Mouse (Mus musculus): ENCODE results near the gene Hist1h2aa.
A peak's percentile ranks its signal among the peaks of the same experiment; 100 is the strongest.

Hist1h2aa gene

DNA sequence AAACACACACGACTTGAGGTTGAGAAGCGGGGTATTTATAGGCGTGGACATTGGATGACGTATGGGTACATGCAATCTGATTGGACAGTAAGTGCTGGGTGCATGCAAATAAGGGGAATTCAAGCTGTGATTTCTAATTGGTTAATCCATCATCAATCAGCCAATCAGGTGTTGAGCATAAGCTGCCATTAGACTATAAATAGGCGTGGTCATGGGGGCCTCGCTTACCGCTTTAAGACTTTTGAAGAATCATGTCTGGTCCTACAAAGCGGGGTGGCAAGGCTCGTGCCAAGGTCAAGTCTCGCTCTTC lies at the start of gene Hist1h2aa:
TSS of gene Hist1h2aa (plus strand) at position 252 of the 310 bp plus-strand sequence.
- DNase-seq, result no peak

DNA sequence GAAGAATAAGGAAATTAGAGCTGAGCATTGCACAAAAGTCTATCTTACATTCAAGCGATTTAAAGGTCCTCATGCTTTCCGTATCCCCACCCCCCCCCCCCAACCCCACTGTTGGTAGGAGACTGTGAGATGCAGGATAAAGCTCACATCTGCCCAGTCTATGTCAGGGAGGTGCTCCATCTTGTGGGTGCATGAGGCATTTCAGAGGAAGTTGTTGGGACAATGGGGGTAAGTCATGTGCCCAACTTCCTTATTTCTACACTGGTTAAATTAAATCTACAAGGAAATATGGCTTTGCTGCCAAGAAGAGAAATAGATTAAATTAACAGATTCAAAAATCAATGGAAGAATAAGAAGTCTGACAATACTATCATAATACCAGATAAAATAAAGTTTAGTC lies 48.7 kb upstream of the Hist1h2aa start:
- DNase-seq, result no peak

DNA sequence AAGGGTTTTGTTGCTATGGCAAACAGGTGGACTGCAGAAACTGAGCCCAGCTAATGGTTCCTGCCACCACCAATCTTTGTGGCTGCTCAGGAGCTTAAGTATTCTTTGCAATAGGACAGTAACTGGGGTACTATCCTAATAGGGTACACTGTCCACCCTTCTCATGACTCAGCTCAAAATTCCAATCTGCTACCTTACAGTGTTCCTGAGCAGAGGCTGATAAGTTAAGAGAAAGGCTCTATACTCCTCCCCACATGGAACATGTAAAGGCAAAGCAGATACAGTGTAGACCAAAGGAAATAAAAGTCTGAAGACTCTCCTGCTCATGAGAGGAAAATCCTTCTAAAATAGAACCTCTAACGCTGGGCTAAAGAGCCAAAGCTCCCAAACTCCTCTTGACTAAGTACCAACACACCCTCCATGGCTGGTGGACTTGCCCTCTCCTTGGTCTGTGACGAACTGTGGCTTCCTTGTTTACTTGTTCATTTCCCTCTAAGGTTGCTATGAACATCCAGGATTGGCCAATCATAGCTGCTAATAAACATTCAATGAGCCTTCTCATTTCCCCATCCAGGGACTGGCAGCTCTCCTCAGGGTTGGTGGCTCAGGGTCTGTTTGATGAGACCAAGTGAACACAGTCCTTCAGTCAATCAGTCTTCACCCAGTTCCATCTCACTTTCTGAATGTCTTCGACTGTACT lies 47.1 kb upstream of the Hist1h2aa start:
- no peak for DNase-seq

DNA sequence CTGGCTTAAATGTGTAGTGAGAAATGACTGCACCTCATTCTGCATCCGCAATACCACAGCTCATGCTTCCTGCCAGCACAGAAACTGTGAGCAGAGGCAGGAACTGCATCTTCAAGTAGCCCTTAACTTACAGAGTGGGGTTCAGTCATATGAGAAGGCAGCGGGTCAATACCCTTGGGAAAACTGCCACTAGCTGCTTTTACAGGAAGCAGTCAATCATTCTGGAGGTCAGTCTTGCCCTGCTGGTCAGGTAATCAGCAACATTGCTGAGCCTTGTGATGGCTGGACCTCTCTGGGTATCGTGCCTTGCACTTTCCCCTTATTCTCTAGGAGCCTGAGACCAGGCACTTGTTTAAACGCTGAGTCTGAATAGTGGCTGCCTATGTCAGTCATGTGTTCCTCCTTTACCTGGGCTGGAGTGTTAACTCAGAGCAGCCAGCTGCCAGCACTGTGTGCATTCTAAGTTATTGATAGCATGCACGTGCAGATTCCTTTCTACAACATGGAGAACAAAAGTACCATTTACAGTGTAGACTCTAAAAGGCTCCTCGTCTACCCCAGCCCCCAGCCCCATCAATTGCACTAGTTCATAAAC lies 45.2 kb upstream of the Hist1h2aa start:
- DNase-seq, result no peak

DNA sequence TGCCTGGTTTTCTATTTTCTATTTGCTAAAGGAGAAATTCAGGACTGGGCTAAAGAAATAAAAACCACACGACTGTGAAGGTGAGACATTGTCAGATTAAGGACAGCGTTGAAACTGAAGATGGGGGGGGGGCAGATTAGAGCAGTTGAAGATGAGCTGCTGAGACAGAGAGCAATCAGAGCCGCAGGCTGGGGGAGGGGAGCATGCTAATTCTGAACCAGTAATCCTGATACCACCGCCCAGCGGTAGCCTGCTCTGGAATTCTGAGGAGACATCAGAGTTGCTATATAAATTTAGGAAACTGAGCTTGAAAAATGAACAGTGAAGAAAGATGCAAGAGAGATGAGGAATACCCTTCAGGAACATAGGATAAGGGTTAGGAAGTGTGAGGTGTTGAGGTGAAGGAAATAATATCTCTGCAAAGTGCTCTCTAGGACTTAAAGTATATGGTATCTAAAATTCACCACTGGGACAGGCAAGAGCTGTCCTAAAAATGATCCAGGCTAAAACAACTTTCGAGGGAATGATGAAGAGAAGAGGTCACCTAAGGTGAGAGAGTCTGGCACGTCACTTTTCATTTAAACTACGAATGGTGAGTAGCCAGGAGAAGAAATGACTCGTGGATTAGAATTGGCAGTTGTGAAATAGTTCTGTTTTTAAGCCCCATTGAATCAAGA lies 41.5 kb upstream of the Hist1h2aa start:
- DNase-seq, result no peak

DNA sequence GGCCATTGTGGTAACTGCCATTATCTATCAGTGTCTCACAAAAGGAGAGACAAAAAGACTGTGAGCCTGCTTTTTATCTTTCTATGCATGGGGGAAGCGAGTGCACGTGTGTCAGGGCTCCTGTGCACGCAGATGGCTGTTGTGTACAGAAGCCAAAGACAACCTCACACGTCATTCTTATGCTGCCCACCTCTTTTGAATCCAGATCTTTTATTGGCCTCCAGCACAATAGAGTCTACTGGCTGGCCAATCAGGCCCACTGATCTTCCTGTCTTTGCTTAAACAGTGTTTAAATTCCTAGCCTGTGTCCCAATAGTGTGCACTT lies 41.0 kb upstream of the Hist1h2aa start:
- DNase-seq, result no peak

DNA sequence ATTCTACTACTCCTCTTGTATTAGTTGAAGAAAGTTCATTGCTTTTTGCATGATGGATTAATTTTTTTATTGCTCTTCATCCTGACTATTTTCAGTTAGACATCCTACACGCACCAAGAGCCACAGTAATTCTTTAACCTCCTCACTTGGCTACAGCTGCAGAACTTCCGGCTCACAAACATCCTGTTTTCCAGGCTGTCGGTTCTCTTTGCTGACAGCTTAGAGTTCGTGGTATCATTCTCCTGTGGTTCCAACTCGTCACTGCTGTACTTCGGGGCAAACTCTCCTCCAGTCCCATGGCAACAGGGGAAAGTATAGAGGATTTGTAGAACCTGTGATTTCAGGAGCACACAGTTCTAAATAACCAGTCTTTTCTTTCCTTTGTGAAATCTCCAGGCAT lies 36.0 kb upstream of the Hist1h2aa start:
- no peak for DNase-seq

DNA sequence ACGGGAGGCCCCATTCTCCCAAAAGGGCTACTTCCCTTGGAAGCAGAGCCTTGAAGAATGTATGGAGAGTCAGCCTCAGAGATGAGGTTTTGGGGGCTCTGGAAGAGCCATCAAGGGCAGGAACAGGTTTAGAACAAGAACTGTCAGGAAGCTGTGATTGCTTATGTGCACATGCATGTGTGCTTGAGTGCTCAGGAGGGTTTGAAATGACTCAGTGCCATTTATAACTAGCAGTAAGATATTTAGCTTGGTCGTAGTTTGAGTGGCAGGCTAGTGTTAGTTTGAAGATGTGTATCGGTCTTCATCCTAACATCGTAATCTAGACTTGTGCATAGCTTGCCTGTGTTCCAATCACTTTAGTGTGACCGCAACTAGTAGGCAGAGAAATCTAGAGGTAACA lies 27.4 kb upstream of the Hist1h2aa start:
- DNase-seq, result no peak

DNA sequence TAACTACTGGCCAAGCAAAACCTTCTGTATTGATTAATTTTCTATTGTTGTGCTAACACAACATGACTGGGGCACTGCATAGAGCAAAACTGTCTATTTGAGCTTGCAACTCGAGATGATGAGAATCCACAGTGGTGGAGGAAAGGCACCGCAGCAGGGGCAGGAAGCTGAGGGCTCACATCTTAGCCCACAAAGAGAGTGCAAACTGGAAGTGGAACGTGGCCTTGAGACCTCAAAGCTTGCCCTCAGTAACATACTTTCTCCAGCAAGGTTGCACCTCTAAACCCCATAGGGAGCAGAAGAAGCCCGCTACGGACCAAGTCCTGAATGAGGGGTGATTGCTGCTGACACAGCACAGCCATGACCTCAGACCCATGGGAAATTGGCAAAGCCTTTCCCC lies 24.1 kb upstream of the Hist1h2aa start:
- DNase-seq, result no peak

DNA sequence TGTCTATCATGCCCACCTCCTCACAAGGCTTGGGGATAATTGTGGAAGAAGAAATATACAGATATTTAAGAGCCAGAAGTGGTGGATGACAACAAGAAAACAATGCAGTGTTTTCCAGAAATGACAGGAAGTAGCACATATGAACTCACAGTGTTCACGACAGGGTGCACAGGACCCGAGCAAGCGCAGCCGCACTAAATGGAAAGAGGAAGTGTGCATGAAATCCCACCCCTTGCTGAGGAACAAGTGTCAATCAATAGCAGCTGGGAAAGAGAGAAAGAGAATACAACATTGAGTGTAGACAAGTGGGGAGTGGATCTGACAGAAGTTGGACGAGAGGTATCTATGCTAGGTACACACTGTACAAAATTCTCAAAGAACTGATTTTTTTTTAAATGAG lies 22.9 kb upstream of the Hist1h2aa start:
- DNase-seq, result no peak

DNA sequence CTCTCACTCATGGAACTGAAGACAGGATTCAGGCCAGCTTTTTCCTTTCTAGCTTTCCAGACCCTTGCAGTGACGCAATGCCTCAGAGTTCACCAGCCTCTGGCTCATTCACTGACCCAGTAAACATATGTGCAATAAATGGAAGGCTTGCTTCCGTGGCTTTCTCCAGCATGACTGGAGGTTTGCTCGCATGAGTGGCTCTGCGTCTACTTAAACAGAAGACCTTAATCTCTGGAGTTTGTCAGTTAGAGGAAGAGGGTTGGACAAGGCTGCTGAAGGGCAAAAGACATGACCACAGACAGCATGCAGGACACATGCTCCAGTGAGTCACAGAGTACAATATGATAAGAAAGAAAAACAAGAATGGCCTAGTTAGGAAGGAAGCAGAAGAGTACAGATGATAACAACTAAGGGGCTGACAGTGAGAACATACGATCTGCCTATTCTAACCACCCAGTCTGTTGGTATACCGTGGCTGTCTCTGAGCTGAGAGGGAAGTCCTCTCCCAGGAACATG lies 20.4 kb upstream of the Hist1h2aa start:
- no peak for DNase-seq

DNA sequence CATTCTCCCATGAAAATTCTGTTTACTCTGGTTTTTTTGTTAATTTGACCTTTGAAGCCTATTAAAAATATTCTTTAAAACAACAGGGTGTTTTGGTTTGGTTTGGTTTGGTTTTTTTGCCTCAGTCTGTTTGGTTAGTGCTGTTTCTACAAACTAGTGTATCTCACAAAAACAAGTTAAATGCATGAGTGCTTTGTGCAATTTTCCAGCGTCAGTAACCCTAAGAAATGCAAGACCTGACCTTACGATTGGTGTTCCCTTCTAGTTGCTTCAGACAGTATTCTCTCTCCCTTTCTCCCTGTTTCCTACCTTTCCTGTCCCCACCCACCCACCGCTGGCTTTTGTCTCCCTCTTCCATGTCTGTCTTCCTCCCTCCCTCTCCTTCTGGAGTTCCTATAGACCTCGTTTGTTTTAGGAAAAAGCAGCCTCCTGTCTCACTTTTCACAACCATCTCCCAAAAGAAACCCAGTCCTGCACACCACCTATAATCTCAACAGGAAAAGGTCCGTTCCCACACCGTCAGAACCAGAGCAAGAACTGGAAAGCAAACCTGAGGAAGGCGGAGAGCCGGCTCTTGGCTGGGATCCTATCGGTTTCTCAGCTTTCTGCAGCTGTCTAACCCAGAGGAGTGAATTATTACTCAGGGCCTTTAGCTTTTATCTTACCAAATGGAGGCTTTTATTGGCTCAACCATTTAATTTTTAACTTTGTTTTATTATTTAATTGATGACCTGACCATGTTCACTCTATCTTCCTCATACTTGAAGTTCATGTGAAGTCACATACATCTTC lies 19.7 kb upstream of the Hist1h2aa start, which contains the start of gene Slc17a4:
TSS of gene Slc17a4 (minus strand) at position 634 of the 792 bp plus-strand sequence.
- no peak for DNase-seq

DNA sequence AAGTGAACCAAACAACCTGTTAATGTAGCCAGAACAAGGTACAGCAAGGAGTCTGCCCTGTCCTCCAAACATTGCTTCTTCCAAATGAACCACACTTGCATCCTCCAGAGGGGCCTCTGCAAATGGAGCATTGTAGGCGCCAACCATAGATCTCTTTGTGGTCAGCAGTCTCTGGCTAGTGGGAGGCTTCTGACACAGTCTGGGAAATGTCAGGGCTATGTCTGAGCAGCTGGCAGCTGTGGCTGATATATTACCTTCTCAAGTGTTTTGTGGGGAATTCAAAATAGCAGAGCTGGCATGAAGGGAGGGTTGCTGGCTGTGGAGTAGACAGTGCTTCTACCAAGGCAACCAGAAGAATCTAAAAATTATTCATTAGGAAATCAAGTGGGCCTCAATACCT lies 18.1 kb upstream of the Hist1h2aa start:
- no peak for DNase-seq

DNA sequence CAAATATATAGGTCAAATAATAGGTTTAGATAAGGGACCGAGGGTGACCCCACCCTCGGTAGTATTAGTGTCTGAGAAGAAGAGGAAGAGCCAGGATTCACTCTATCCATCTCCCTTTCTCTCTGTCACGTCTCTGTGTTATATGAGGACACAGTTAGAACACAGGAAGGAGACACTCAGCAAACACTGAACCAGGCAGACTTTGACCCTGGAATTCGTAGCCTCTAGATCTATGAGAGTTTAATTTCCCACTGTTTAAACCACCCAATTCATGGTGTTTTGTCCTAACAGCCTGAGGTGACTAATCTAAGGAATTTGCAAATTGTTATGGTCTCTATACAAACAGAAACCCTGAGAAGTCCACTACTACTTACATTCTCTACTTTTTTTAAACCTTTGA lies 16.6 kb upstream of the Hist1h2aa start:
- DNase-seq, result no peak

DNA sequence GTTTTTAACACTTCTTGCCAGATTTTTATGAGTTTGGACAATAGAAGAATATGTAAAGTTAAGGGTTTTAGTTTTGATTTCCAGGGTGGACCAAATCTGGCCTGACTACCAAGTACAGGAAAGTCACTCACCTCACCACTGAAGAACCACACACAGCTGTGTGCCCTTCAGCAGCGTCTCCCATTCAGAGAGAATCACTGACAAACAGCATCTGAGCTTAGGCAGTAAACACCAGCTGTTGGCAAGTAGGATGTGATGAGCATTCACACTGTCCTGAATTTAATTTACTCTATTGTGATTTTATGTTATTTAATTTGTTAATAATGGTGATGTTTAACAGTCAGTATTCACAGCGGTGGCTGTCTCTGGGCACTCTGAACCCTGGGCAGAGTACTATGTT lies 8.5 kb upstream of the Hist1h2aa start:
- DNase-seq, result no peak

DNA sequence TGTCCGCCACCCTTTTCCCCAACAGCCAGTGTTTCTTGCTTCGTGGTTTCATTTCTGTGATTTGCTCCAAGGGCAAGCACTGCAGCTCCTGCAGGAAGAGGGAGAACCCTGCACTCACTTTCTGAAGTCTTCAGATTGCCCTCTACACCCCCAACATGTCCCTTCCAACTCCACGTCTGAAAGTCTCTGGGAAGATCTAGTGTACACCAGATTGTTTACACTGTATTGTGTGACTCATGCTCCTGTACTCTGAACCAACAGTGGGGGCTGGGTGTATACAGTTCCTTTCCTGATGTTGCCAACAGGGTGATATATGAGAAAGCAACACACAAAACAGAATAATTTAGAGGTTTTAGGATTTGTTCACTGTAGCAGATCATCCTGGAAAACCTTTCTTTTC lies 5.6 kb upstream of the Hist1h2aa start:
- no peak for DNase-seq

DNA sequence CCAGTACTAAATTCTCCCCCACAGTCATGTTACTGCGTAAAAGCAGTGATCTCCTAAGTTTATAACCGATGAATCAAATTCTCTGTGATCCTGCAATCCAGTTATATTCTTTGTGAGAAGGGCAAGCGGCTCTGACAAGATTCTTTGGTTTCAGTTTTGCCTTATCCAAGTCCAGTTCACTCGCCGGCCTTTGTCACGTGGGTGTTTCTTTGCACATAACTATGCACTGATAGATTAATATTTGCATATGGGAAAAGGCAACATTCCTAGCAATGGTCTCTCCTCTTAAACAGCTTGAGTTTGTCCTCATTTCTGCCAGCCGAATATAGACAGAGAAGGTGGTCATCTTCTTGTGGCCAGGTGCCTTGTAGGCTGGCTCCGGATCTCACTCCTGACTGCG lies 3.8 kb upstream of the Hist1h2aa start:
- DNase-seq, result no peak

DNA sequence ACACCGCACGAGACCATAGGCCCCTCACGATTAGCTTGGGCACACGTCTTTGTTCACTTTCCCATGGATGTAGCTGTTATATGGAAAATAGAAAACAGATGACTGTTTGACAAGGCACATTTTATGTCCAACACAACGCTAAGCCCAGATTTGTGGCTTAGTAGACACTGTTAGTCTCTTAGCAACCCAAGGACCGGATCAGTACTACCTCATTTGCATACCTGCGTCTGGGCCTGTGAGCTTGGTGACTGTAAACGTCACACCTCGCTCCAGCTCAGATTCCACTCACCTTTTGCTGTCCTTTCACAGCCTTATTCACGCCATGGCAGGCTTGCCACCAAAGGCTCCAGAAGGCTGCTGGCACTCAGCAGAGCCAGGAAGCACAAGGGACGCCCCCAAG lies 3.4 kb upstream of the Hist1h2aa start:
- DNase-seq, result no peak

DNA sequence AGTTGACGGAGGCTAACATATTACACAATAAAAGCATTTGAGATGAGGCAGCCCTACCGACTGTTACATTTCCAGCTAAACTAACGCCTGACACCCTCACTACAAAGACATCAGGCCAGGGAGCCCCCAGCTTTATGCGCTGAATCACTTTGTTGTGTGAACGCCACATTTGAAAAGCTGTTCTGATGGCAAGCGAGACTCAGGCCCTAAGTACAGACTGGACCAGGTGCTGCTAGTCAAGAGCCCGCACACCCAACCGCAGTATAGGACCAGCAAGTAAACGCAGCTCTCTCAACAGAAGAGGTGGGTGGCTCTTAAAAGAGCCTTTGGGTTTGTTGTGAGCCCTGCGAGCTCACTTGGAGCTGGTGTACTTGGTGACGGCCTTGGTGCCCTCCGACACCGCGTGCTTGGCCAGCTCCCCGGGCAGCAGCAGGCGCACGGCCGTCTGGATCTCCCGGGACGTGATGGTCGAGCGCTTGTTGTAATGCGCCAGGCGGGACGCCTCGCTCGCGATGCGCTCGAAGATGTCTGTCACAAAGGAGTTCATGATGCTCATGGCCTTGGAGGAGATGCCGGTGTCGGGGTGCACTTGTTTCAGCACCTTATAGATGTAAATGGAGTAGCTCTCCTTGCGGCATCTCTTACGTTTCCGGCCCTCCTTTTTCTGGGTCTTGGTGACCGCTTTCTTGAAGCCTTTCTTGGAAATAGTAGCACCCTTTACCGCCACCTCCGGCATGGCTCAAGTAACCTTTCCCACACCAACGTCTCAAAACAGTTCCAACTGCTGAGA lies 646 bp upstream of the Hist1h2aa start, which contains the start of gene Hist1h2ba:
TSS of gene Hist1h2ba (minus strand) at position 736 of the 790 bp plus-strand sequence.
- no peak for DNase-seq

DNA sequence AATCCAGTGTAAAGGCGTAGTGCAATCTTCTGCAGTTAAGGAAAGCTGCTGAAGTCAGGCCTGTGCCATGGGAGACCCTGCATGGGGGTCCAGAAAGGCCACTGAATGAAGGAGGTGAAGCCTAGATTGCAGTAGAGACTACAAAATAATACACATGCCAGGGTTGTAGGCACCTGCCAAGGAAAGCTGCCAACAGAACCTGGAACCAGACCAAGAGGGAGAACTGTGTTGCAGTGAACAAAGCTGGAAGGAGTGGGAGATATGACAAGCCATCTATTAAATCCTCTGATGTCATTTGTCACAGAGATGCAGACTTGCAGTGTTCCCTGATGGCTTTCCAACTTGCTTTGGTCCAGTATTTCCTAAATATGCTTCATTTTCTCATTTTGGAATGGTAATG lies 4.4 kb downstream of the Hist1h2aa start:
- DNase-seq, result peak; percentile 31

DNA sequence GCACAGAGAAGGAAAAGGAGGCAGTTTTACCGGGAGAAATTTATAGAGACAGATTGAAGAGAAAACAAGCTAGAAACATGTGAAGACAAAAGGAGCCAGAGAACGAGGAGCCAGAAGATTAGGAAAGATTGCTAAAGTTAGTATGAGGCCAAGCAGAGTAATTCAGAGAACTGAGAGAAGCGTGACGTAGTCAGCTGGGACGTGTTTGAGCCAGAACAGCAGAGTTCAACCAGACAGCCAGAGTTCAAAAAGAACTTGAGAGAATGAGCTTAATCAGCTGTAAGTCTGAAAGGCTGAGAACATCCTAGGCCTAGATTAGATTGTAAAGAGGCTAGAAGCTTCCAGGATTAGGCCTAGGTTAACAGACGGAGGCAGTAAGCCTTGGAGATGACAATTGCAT lies 6.0 kb downstream of the Hist1h2aa start:
- no peak for DNase-seq

DNA sequence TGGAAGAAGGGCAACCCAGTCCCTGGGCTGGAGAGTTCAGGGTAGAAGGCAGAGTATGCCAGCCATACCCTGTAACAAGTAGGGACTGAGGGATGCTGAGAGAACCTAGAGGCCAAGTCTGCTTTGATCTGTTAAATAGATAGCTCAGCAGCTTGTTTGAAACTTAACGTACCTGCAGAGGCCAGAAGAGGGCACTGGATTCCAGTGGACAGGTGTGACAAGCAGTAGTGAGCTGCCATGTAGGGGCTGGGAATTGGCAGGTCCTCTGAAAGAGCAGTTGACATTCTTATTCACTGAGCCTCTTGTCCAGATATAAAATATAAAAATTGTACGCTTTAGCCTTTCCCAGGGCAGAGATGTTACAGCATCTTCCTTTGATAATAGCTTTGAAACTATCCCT lies 8.6 kb downstream of the Hist1h2aa start:
- no peak for DNase-seq

DNA sequence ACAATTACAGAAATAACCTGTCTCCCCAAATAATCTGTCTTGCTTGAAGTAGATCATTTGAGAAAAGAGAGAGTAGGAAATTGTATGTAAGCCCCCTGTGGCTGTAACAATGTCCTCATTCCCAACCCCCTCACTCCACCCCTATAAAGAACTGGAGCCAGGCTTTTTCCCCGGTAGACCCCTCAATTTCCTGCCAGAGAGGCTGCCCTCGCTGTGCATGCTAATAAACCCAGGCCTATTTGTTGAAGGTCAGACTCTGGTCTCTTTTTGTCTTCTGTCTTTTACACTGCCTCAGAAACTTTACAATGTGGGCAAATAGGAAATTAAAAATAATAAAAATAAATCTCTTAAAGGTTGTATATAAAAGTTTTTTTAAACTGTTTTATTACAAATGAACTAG lies 12.0 kb downstream of the Hist1h2aa start:
- DNase-seq, result no peak
